Mouse (Mus musculus): ENCODE measurements around the gene Serac1.

- TF ChIP-seq POLR2AphosphoS5 (IDR thresholded peaks at IDR 0.05; ENCODE audit: insufficient replicate concordance, low read depth, low read length) (no peak), CTCF (IDR thresholded peaks at IDR 0.05; ENCODE audit: low read depth, low read length) (no peak), GATA1 (IDR thresholded peaks at IDR 0.05; ENCODE audit: borderline replicate concordance, low read length) (no peak), TAL1 (conservative IDR thresholded peaks at IDR 0.05; ENCODE audit: low read depth, low read length) (no peak), GATA2 (IDR thresholded peaks at IDR 0.05; ENCODE audit: borderline replicate concordance, low read depth, low read length) (no peak)
Measured at GRCm38 (mm10) chr17:6108175-6108574, 28.6 kb upstream of the Serac1 start.
